Mouse (Mus musculus) stomach, embryonic 16.5 days (tissue): ENCODE measurements around the gene Rps6kl1. TPM values are rescaled to one million over a fixed set of nuclear protein-coding genes. Genes with fewer than 3 reads are reported as not detected.
A peak's percentile ranks its signal among the peaks of the same experiment; 100 is the strongest.

Experiments used
- ATAC-seq: fragments of 200-750 bp; cut with Nextera tagmentation; 2 replicates; pipeline ENCODE4 v1.8.0; 2017; ENCODE audit warnings: moderate number of reproducible peaks, moderate TSS enrichment; ENCODE audit not compliant: insufficient read depth, low FRiP score
- H3K27ac ChIP-seq: fragments of 300-500 bp; sonication (generic); 2 replicates; pipeline ENCODE4 v1.5.1; 2014; ENCODE audit warnings: low read length
- H3K27me3 ChIP-seq: fragments of 300-500 bp; sonication (generic); 2 replicates; pipeline ENCODE4 v1.6.1; 2014; ENCODE audit warnings: low read length, control low read depth, mixed read lengths; ENCODE audit not compliant: control insufficient read depth, insufficient read depth
- H3K36me3 ChIP-seq: fragments of 300-500 bp; sonication (generic); 2 replicates; pipeline ENCODE4 v1.6.1; 2014; ENCODE audit warnings: low read length; ENCODE audit not compliant: control insufficient read depth, insufficient read depth
- H3K4me1 ChIP-seq: fragments of 300-500 bp; sonication (generic); 2 replicates; pipeline ENCODE4 v1.6.1; 2014; ENCODE audit warnings: low read length, control low read depth, mixed read lengths; ENCODE audit not compliant: control insufficient read depth, insufficient read depth
- H3K4me2 ChIP-seq: fragments of 300-500 bp; sonication (generic); 2 replicates; pipeline ENCODE4 v1.6.1; 2014; ENCODE audit warnings: low read depth, low read length, mixed read lengths
- H3K4me3 ChIP-seq: fragments of 300-500 bp; sonication (generic); replicated peaks from 2 replicates; pipeline ENCODE4 v1.5.1; 2014; ENCODE audit warnings: mild to moderate bottlenecking, low read length
- H3K9ac ChIP-seq: fragments of 300-500 bp; sonication (generic); 2 replicates; pipeline ENCODE4 v1.6.1; 2014; ENCODE audit warnings: low read length
- H3K9me3 ChIP-seq: fragments of 300-500 bp; sonication (generic); replicated peaks from 2 replicates; pipeline ENCODE4 v1.6.1; 2016; ENCODE audit warnings: low read length, control low read depth; ENCODE audit not compliant: control insufficient read depth
- WGBS: fragments of 180-500 bp; shearing (Covaris S2); extraction: QIAGEN DNeasy Blood & Tissue Kit; methylation state at CpG from one replicate; pipeline ENCODE4 v1.1.7; 2014; 5-methylcytosine and 5-hydroxymethylcytosine counted together
- polyA plus RNA-seq: library from polyadenylated mRNA; unstranded; fragments of >200 nt; fragmentation: Nextera tagmentation; extraction: Ambion mirVana; gene quantifications from 2 replicates; pipeline ENCODE4 v1.2.1, GENCODE M21; 2015

Gene Rps6kl1
- polyA plus RNA-seq, 1 experiment from 2014 or later, result 1.8 TPM

DNA sequence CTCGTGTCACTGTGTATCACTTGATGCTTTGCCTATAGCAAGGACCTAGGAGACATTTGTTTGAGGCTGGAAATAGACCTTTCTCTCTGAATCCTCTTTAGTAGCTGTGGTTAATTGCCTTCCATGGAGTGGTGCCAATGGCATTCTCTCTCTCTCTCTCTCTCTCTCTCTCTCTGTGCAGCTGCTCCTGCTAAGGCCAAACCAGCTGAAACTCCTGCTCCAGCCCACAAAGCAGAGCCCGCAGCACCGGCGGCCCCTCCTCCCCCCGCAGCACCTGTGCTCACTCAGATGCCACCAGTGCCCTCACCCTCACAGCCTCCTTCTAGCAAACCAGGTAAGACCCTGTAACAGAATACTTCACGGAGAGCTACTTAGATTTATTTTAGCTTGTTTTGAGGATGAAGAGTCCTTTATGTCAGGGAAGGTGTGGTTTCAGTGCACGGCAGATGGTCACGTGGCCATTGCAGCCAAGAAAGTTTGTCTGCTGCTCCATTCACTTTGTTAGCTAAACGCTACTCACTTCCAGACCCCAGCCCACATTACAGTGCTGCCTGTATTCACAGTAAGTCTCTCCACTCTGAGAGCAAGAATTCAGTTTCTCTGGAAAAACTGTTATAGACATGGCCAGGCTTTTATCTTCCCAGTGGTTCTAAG, 29.1 kb downstream of the Rps6kl1 start:
- no peaks in the 10 kb centered on the region for H3K4me1 ChIP-seq
- peaks cover 25% of the 10 kb centered on the region for H3K36me3 ChIP-seq
- no peak overlapping the region for H3K9ac ChIP-seq
- 87% methylated on average over 9 of the region's 9 CpGs for WGBS
- H3K4me3 ChIP-seq, result no peak overlapping the region
- no peaks in the 10 kb centered on the region for H3K9me3 ChIP-seq
- H3K27ac ChIP-seq, result no peak overlapping the region
- H3K4me2 ChIP-seq, result no peak overlapping the region
- no peaks in the 10 kb centered on the region for H3K27me3 ChIP-seq
- ATAC-seq, result no peak

DNA sequence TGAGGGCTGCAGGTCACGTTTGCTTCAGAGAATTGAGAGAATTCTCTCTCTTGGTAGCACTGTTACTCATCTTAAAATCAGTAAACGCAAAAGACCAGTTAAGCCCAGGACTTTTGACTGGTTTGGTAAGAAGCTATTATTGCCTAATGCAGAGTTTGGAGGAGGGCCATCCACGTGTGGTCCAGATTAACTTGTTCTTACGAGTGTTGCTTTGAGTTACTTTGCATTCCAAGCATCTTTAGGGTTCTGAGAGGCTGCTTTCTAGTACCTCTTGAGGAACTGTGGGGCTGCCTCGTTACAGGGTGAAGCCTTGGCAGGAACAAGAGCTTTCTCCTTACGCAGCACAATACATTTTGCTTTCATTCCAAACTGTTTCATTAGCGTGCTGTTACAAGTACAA, 35.4 kb downstream of the Rps6kl1 start:
- WGBS, result 67% methylated on average over 7 of the region's 7 CpGs
- Histone ChIP-seq H3K27me3 (no peaks in the 10 kb centered on the region), H3K9ac (no peak overlapping the region), H3K4me3 (no peak overlapping the region), H3K36me3 (peaks cover 4% of the 10 kb centered on the region), H3K27ac (no peak overlapping the region), H3K4me2 (no peak overlapping the region), H3K9me3 (no peaks in the 10 kb centered on the region), H3K4me1 (peaks cover 25% of the 10 kb centered on the region)
- ATAC-seq, result no peak

DNA sequence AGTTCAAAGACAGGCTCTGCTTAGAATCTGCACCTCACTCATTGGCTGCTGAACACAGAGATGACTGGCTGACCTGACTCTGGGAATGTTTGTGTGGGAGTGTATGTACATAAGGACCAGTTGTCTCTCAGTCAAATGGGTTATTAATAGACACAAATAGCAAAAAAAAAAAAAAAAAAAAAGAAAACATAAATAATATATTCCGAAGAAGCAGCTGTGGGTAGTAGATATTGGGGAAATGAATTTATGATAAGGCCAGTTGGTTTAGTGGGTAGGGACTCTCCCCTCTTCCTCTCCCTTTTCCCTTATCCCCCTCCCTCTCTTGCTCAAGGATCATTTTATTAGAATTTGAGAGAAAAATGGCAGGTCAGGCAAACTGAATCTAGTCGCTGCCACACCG, 37.1 kb downstream of the Rps6kl1 start:
- H3K27ac ChIP-seq, result no peak overlapping the region
- H3K4me2 ChIP-seq, result no peak overlapping the region
- H3K36me3 ChIP-seq, result no peaks in the 10 kb centered on the region; the same call in 1 of the 2 replicates
- H3K4me1 ChIP-seq, result peaks cover 32% of the 10 kb centered on the region
- H3K9ac ChIP-seq, result no peak overlapping the region
- WGBS, result 93% methylated on average over 3 of the region's 3 CpGs
- H3K9me3 ChIP-seq, result no peaks in the 10 kb centered on the region
- ATAC-seq, result no peak
- no peaks in the 10 kb centered on the region for H3K27me3 ChIP-seq
- H3K4me3 ChIP-seq, result no peak overlapping the region

DNA sequence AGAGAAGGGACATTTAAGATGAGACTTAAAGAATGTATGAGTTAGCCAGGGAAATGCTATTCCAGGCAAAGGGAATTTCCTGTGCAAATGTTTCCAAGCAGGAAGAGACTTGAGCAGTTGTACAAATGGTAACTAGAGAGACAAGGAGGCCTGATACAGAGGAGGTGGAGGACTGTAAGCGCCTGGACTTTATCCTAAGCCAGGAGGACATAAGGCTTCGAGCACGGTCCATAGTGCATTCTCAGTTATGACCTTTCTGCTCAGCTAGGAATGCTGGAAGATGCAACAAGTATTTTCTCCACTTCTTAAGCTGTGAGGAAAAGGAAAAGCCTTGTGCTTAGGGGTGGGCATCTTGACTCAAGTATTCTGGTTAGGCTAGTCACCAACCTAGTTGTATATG, 37.7 kb downstream of the Rps6kl1 start:
- H3K4me2 ChIP-seq, result no peak overlapping the region
- H3K36me3 ChIP-seq, result no peaks in the 10 kb centered on the region; the same call in 1 of the 2 replicates
- WGBS, result 85% methylated on average over 3 of the region's 3 CpGs
- no peak overlapping the region for H3K9ac ChIP-seq
- H3K27ac ChIP-seq, result no peak overlapping the region
- no peak for ATAC-seq
- H3K4me1 ChIP-seq, result peaks cover 32% of the 10 kb centered on the region
- H3K9me3 ChIP-seq, result no peaks in the 10 kb centered on the region
- no peaks in the 10 kb centered on the region for H3K27me3 ChIP-seq
- H3K4me3 ChIP-seq, result no peak overlapping the region

DNA sequence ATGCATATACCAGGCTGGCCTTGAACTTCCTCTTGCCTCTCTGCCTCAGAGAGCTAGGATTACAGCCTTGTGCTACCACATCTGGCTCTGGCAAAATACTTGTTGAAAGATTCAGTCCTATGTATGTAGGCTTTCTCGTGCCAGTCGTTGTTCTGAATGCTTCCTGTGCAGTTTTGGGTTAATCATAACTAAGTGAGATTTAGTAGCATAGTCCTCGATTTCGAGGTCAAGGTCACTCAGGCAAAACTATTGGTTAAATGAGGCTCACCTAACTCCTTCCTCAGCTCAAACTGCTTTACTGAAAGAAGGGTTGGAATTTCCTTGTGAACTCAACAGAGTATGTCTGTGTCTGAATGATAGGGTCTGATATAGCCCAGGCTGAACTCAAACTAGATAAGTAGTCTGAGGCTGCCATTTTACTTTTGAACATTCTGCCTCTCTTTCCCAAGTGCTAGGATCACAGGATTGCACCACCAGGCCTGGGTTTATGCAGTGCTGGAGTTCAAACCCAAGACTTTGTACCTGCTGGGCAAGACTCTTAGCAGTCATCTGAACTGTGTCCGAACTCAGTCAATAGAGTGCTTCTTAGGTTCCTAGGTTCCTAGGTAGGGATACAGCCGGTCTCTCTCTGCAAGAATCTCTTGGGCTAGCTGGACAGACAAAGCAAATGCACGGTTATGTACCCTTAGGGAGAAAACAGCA, 38.4 kb downstream of the Rps6kl1 start:
- no peaks in the 10 kb centered on the region for H3K36me3 ChIP-seq
- no peak for ATAC-seq
- H3K9ac ChIP-seq, result no peak overlapping the region
- H3K9me3 ChIP-seq, result no peaks in the 10 kb centered on the region
- 76% methylated on average over 7 of the region's 7 CpGs for WGBS
- H3K4me2 ChIP-seq, result peak overlapping the region; percentile 4; the same call in 1 of the 2 replicates
- H3K27me3 ChIP-seq, result no peaks in the 10 kb centered on the region
- peaks cover 32% of the 10 kb centered on the region for H3K4me1 ChIP-seq
- no peak overlapping the region; the same call in 1 of the 2 replicates for H3K4me3 ChIP-seq
- H3K27ac ChIP-seq, result no peak overlapping the region

DNA sequence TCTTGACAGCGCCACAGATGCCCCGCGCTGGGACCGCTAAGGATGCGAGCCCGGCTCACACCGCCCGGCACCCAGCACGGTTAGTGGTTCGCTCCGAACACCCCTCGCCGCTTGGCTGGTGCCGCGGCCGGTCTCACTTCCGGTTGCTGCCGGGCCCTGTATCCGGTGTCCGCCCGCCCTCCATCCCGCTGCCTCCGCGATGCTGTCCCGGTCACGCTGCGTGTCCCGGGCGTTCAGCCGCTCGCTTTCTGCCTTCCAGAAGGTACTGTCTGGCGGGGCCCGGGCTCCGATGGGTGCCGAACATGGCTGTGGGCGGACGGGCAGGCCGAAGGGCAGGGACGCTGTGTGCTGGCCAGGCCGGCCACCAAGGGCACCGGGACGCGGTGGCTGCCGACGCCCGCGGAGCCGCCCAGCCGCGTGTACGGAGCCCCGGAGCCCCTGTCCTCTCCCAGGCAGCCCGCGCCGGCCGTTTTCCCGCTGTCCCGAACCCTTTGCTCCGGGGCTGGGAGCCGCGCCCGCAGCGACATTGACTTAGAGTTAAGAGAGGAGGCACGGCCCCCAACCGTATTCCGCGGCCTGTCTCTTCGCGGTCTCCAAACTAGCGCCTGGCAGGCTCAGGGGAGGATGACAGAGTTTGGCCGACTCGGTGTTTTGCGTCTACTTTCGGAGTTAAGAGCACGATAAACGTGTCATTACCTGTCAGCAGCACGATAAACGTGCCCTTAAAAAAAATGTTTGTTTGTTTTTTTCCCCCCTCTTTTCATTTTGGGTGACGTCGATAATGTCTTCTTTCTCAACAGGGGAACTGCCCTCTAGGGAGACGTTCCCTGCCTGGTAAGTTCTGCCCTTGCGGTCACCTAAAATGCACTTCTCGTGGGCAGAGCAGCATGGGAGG, 40.1 kb downstream of the Rps6kl1 start, which contains the start of the genes Prox2 and Dlst:
Gene Prox2, minus strand, starts transcription at position 62 of the 895 bp plus-strand sequence.
Gene Dlst, plus strand, starts transcription at position 136 of the 895 bp plus-strand sequence.
- H3K9me3 ChIP-seq, result no peaks in the 10 kb centered on the region
- H3K36me3 ChIP-seq, result no peaks in the 10 kb centered on the region
- peak; percentile 95 for ATAC-seq
- H3K4me3 ChIP-seq, result peak within 1 kb of the TSS; percentile 96
- peaks cover 32% of the 10 kb centered on the region for H3K4me1 ChIP-seq
- no peaks in the 10 kb centered on the region for H3K27me3 ChIP-seq
- H3K4me2 ChIP-seq, result peak within 1 kb of the TSS; percentile 84
- H3K27ac ChIP-seq, result peak within 1 kb of the TSS; percentile 87
- WGBS, result under 1% methylated on average over 83 of the region's 83 CpGs
- peak within 1 kb of the TSS; percentile 99 for H3K9ac ChIP-seq

DNA sequence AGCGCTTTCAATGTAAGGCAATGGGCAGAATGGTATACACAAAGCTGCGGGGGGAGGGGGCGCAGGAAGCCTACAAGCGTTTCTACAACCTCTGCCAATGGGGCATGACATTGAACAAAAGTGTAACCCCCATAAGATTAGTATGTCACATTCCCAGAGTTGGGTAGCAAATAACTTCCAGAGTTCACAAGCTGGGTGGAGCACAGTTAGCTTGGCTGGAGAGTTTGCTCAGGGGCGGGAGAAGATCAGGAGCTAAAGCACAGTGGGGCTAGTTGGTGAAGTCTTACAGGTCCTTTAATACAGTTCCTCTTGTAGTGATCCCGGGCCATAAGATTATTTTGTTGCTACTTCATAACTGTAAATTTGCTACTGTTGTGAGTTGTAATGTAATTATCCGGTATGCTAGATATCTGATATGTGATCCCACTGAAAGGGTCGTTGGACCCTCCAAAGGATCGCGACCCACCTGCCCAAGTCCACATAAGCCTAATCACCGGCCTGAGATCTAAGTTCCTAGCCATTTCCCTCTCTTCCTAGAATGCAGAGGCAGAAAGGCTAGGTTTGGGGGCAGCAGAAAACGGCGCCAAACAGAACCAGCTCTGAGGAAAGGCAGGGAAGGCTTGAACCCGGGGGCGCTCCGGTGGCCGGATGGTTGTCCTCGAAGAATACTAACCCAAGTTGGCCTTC, 40.9 kb downstream of the Rps6kl1 start:
- Histone ChIP-seq H3K9me3 (no peaks in the 10 kb centered on the region), H3K4me1 (peaks cover 30% of the 10 kb centered on the region), H3K27ac (peak overlapping the region; percentile 87), H3K36me3 (no peaks in the 10 kb centered on the region), H3K9ac (peak overlapping the region; percentile 99), H3K4me2 (peak overlapping the region; percentile 84), H3K4me3 (peak overlapping the region; percentile 96), H3K27me3 (no peaks in the 10 kb centered on the region)
- 11% methylated on average over 18 of the region's 18 CpGs for whole genome bisulfite sequencing
- ATAC-seq, result peak; percentile 35

DNA sequence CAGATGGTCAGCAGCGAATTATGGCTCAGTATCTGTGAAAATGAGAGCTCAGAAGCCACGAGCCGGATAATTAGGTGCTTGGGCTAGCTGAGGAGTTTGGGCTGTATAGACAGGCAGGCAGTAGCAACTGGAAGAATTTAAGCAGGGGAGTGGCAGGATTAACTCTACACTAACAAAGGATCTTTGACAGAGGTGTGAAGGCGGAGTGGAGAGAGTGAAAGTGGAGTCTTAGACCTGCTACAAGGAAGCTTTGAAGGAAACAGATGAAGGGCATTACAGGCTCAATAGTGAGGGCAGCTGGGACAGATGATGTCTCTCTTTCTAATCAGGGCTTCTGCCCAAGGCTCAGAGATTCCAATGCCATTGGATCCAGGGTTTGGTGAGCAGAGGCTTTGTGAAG, 41.6 kb downstream of the Rps6kl1 start:
- H3K9ac ChIP-seq, result no peak overlapping the region
- H3K27ac ChIP-seq, result peak overlapping the region; percentile 87; the same call in 1 of the 2 replicates
- 54% methylated on average over 4 of the region's 4 CpGs for WGBS
- no peaks in the 10 kb centered on the region for H3K27me3 ChIP-seq
- no peaks in the 10 kb centered on the region for H3K9me3 ChIP-seq
- H3K36me3 ChIP-seq, result no peaks in the 10 kb centered on the region
- peaks cover 28% of the 10 kb centered on the region for H3K4me1 ChIP-seq
- no peak overlapping the region for H3K4me3 ChIP-seq
- no peak for ATAC-seq
- peak overlapping the region; percentile 84 for H3K4me2 ChIP-seq
